Mouse (Mus musculus): ENCODE measurements around the gene Mark1.

Gene Mark1

GRCm38 (mm10) chr1:184961853-184962252, 37.5 kb downstream of the Mark1 start:
- no peak for DNase-seq (ENCODE audit: low spot score)

- DNase-seq (ENCODE audit: low spot score) = no peak
These were observed 40.6 kb downstream of the Mark1 start for GRCm38 (mm10) chr1:184958818-184959217.

- no peak for DNase-seq (ENCODE audit: low spot score)
These were observed 41.0 kb downstream of the Mark1 start for GRCm38 (mm10) chr1:184958388-184958787.

- no peak for DNase-seq (ENCODE audit: low spot score)
These were observed 47.6 kb downstream of the Mark1 start for GRCm38 (mm10) chr1:184951758-184952157.

DNA sequence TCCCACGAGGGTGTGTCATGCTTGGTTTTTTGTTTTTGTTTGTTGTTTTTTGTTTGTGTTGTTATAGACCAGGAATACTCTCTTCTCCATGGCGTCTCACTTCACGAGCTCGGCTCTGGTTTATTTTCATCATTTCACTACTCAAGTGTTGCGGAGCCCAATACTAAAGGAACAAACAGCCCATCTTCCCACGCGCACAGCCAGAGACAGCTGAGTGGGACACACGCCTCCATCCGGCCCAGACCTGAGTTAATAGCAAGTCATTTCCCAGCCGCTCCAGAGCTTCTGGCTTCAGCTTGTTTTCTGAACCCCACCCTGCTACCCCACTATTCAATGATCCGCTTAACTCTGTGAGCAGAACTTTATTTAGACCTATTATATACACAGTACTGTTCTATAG, 48.3 kb downstream of the Mark1 start:
- no peak for DNase-seq (ENCODE audit: low spot score)

DNA sequence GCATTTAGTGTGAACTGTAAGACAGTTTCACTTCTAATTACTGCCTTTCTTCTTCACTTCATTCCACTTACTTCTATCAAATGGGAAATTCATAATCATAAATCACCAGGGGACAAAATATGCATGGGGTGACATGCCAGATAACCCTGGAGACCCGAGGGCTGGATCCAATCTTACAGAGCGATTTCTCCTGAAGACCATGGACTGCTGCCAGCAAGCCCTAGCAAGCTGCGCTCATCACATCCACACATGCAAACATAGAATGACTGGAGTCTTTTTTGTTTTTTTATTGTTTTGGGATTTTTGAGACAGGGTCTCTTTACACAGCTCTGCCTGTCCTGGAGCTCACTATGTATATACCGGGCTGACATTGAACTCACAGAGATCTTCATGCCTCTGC, 61.3 kb downstream of the Mark1 start:
- DNase-seq (ENCODE audit: low spot score) = no peak

GRCm38 (mm10) chr1:184935980-184936379, 63.4 kb downstream of the Mark1 start:
- DNase-seq (ENCODE audit: low spot score) = no peak

- no peak for DNase-seq (ENCODE audit: low spot score)
These were observed 63.9 kb downstream of the Mark1 start for GRCm38 (mm10) chr1:184935490-184935889.

DNA sequence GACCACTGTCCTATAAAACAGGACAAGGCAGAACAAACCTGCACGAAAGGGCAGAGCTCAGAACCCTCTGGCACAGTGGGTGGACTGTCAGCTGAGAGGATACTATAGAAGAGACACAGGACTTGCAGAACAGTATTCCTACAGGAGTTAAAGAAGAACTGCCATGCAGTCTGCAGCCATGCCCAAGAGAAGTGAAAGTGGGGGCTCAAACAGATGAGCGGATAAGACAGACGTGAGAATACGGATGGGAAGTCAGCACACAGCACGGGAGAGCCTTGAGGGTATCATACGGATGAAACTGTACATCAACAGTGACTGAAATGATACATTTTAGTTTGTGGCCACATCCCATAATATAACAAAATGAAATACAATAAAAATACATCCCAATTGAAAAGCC, 68.3 kb downstream of the Mark1 start:
- no peak for DNase-seq (ENCODE audit: low spot score)

DNA sequence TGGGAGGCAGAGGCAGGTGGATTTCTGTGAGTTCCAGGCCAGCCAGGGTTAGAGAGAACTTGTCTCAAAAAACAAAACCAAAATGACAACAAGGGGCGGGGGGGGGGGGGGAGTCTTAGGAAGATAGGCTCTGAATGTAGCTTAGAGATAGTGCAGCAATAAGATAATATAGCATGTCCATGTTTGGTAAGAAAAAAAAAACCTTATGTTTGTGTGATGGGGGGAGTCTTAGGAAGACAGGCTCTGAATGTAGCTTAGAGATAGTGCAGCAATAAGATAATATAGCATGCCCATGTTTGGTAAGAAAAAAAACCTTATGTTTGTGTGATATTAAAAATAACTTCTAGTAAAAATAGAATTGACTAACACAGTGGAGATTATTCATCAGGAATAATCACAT, 71.0 kb downstream of the Mark1 start:
- DNase-seq (ENCODE audit: low spot score) = no peak

- DNase-seq (ENCODE audit: low spot score) = no peak
These were observed 71.5 kb downstream of the Mark1 start for GRCm38 (mm10) chr1:184927911-184928310.

- DNase-seq (ENCODE audit: low spot score) = no peak
These were observed 76.5 kb downstream of the Mark1 start for GRCm38 (mm10) chr1:184922824-184923223.

- DNase-seq (ENCODE audit: low spot score) = no peak
These were observed 79.3 kb downstream of the Mark1 start for GRCm38 (mm10) chr1:184920057-184920456.

- peak; percentile 47 for DNase-seq (ENCODE audit: low spot score)
These were observed 81.0 kb downstream of the Mark1 start for GRCm38 (mm10) chr1:184918227-184918888.

- no peak for DNase-seq (ENCODE audit: low spot score)
These were observed 87.0 kb downstream of the Mark1 start for GRCm38 (mm10) chr1:184912336-184912735.

DNA sequence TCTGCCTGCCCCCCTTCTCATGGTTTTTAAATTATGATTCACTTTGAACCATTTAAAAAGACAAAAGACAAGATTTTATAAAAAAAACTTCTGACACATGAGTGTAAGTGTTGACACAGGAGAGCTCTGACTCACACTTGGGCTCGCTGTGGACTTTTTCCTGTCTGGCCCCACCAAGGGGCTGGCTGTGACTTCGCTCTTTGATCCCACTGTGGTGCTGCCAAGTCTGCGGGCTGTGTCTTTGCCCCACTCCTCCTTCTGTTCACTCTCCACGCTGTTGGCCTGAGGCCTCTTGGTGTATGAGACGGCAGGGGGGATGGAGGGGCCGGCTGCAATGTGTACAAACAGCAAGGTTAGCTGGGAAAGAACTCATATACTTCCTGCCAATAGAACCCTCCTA, 87.5 kb downstream of the Mark1 start:
- no peak for DNase-seq (ENCODE audit: low spot score)

DNA sequence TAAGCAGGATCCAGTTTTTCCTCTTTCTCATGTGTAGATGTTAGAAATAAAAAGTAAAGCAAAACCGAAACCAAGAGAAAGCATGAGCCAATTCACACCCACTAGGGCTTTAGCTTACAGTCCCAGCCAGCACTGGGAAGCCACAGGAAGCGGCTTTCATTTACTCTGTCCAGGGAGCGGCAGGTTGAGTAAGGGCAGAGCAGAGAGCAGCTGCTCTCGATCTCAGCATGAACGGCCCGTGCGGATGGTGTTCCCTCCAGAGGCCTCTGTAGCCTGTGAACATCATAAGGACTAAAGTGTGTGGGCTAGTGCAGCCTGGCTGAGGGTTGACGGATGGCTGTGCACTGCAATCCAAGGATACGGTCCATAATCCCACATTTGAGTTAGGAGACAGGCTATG, 90.8 kb downstream of the Mark1 start:
- DNase-seq (ENCODE audit: low spot score) = no peak

DNA sequence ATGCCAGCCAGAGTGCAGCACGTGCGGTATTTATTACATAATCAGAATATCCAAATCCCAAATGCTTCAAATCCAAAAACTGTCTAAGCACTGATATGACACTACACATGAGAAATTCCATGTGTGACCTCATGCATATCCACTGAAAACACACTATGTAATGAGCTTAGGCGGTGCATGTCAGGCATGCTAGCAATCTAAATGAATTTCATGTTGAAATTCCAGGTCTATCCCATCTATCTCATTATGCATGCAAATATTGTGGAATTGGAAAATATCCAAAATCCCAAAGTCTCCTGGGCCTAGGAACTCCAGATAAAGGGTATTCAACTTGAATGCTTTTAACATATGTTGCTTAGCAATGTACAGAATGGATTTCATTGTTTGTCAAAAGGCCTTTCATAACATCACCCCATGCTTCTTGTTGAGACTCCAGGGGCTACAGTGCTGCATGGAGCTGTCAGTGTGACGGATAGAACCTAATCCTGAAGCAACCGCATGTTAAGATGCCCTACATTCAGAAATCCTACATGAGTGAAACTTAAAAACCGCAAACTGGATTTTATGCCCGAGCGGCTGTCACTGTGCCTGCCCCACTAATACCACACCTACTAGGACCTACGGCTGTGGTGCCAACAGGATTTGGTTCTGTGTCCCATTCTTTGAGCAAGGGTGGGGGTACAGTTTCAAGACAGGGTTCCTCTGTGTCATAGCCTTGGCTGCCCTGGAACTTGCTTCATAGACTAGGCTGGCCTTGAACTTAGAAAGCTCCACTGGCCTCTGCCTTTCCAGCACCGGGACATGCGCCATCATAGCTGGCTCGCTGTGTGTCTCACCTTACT, 93.2 kb downstream of the Mark1 start:
- no peak for DNase-seq (ENCODE audit: low spot score)

GRCm38 (mm10) chr1:184905371-184905770, 94.0 kb downstream of the Mark1 start:
- no peak for DNase-seq (ENCODE audit: low spot score)

DNA sequence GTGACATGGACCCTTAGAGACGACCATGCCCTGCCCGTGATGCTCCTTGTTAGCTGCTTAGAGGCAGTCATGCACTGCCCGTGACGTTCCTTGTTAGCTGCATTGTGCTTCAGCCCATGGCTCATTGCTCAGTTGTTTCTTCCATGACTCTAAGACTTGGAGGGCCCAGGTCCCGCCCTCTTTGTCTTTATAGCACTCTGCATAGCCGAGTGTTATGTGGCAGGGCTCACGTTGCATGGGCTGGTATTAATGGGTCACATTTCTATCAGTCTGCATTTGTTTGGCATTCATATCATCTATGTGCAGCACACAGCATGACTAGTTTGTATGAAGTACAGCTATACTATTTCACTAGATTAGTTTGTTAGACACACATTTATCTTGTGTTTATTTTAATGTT, 95.7 kb downstream of the Mark1 start:
- DNase-seq (ENCODE audit: low spot score) = peak; percentile 23

- no peak for DNase-seq (ENCODE audit: low spot score)
These were observed 96.5 kb downstream of the Mark1 start for GRCm38 (mm10) chr1:184902886-184903285.

DNA sequence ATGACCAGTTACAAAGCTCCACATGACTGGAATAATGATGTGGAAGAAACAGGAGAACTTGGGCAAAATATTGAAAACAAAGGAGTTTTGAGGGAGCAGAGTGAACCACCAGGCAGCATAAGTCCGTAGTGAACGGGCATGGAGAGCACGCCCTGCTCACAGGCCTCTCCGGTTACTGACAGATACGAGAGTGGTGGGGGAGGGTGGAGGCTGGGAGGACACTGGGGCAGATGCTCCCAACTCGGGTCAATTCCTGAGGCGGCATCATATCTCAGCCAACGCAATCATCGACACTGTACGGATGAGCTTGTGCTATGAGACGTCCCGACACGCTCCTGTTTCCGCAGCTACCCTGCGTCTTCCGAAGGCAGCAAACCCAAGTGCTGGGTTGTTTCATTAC, 102.0 kb downstream of the Mark1 start:
- peak; percentile 13 for DNase-seq (ENCODE audit: low spot score)

DNA sequence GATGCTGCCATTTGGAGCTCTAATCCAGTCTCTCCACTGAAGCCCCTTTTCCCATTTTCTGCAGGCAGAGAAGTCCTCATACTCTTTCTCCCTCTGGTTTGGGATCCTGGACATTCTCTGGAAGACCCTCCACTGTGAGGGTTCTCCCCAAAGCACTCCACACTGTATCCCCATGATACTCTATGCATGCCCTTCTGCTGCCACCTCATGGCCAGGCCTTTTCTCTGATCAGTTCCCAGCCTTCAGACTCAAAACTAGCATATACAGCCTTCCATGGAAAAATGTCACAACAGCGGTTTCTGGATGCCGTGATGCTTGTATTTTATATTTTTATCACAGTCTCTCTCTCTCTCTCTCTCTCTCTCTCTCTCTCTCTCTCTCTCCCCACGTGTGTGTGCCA, 107.4 kb downstream of the Mark1 start:
- DNase-seq (ENCODE audit: low spot score) = no peak

DNA sequence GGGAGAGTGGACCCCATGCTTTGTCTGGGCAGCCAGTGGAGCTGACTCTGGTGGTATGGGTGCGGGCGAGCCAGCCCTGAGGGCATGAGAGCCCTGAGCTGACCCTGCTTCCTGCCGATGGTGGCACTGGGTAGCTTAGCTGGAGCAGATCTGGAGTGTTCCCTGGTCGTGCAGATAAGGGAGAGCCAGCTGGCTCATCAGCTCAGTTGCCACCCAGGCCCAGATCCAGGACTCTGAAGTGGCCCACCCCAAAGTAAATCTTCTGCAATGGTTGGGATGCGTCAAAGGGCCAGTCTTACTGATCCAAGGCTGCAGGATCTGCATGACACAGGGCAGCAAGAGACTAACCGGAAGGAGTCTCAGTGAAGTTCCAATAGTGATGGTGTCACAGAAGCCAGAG, 109.9 kb downstream of the Mark1 start:
- DNase-seq (ENCODE audit: low spot score) = no peak
